Mouse (Mus musculus): ENCODE measurements at regions not wholly inside any gene's neighbourhood (a gene's known extent, or its start where the extent isn't known, plus 50 kb on each side); places are given as distances from the start of the nearest gene placed in this dataset.

DNA sequence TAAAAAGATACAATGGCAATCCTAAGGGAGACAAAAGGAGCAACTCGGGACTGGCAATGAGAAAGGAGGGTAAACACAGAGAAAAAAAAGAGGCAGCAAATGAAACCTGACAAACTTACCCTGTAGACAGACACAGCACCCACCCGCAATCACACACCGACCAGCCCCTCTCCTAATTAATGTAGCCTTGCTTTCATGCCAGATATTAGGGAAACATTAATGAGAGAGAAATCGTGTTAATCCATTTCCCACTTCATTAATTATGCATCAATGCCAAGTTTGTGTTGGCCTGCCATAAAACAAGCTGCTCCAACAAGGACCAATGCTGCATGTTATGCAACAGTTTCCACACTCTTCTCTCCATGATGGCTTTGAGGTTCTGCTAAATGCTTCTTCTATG, 59.9 kb upstream of the S1pr1 start:
- TF ChIP-seq TAL1 (IDR thresholded peaks at IDR 0.05; ENCODE audit: low read length) (no peak), GATA1 (IDR thresholded peaks at IDR 0.05; ENCODE audit: low read length) (no peak)
